Mouse (Mus musculus) MEL (cell line): ENCODE results near the gene Prkcb. TPM values are rescaled to one million over a fixed set of nuclear protein-coding genes. Genes with fewer than 3 reads are reported as not detected.

Experiments
- DNase-seq: peaks from one replicate; pipeline ENCODE4 v3.0.0; 2011; ENCODE audit warnings: low read depth, low spot score
- H3K27ac ChIP-seq: 2 replicates; pipeline ENCODE4 v1.5.1; 2012; ENCODE audit warnings: low read depth, mild to moderate bottlenecking, control low read depth, low read length, moderate library complexity; ENCODE audit not compliant: control insufficient read depth
- H3K27me3 ChIP-seq, 2 experiments: fragments of 150-350 bp in 1 of 2; sonication (generic) in 1 of 2; 2 replicates each; pipeline ENCODE4 v1.6.1; 2012; ENCODE audit warnings: low read length in 2 of 2, mild to moderate bottlenecking in 2 of 2, improper control_type of control experiment in 1 of 2, moderate library complexity in 1 of 2; ENCODE audit not compliant: insufficient read depth in 2 of 2, control insufficient read depth in 1 of 2
- H3K36me3 ChIP-seq, 2 experiments: 2 replicates each; pipeline ENCODE4 v1.6.1; 2012 to 2014; ENCODE audit warnings: low read length in 2 of 2, improper control_type of control experiment in 1 of 2, inconsistent platforms in 1 of 2, mild to moderate bottlenecking in 1 of 2; ENCODE audit not compliant: insufficient read depth in 2 of 2, control insufficient read depth in 1 of 2
- H3K4me1 ChIP-seq, 2 experiments: fragments of 150-350 bp in 1 of 2; sonication (generic) in 1 of 2; 2 replicates each; pipeline ENCODE4 v1.6.1; 2012; ENCODE audit warnings: low read length in 2 of 2, improper control_type of control experiment in 1 of 2, mild to moderate bottlenecking in 1 of 2; ENCODE audit not compliant: insufficient read depth in 2 of 2, control insufficient read depth in 1 of 2
- H3K4me3 ChIP-seq, 2 experiments: fragments of 150-350 bp in 1 of 2; sonication (generic) in 1 of 2; 2 replicates each; pipeline ENCODE4 v1.5.1; 2012; ENCODE audit warnings: low read depth in 2 of 2, low read length in 2 of 2, mild to moderate bottlenecking in 2 of 2, moderate library complexity in 2 of 2, control low read depth in 1 of 2, improper control_type of control experiment in 1 of 2; ENCODE audit not compliant: control insufficient read depth in 1 of 2, insufficient read depth in 1 of 2
- H3K79me2 ChIP-seq: 2 replicates; pipeline ENCODE4 v1.6.1; 2012; ENCODE audit warnings: mild to moderate bottlenecking, low read length, moderate library complexity; ENCODE audit not compliant: control insufficient read depth, poor library complexity, insufficient read depth
- H3K9ac ChIP-seq: 2 replicates; pipeline ENCODE4 v1.6.1; 2012; ENCODE audit warnings: low read depth, mild to moderate bottlenecking, control low read depth, low read length, moderate library complexity; ENCODE audit not compliant: control insufficient read depth, poor library complexity, severe bottlenecking
- H3K9me3 ChIP-seq: fragments of 150-350 bp; sonication (generic); replicated peaks from 2 replicates; pipeline ENCODE4 v1.6.1; 2012; ENCODE audit warnings: mild to moderate bottlenecking, low read length, improper control_type of control experiment, moderate library complexity; ENCODE audit not compliant: insufficient read depth
- BHLHE40 ChIP-seq: IDR thresholded peaks from 2 replicates; pipeline ENCODE4 v1.6.1; 2012; ENCODE audit warnings: low read depth, mild to moderate bottlenecking, inconsistent platforms, low read length, improper control_type of control experiment, borderline replicate concordance
- CHD2 ChIP-seq: IDR thresholded peaks from 2 replicates; pipeline ENCODE4 v1.6.1; 2011; ENCODE audit warnings: low read length, improper control_type of control experiment
- CTCF ChIP-seq, 3 experiments: IDR thresholded peaks in 2 of 3; conservative IDR thresholded peaks in 1 of 3; 2 replicates each; pipeline ENCODE4 v1.5.1; 2011 to 2012; ENCODE audit warnings: low read length in 3 of 3, low read depth in 2 of 3, mild to moderate bottlenecking in 2 of 3, improper control_type of control experiment in 1 of 3, inconsistent platforms in 1 of 3, mixed read lengths in 1 of 3, moderate library complexity in 1 of 3; ENCODE audit not compliant: control insufficient read depth in 1 of 3, insufficient read depth in 1 of 3, poor library complexity in 1 of 3, severe bottlenecking in 1 of 3
- E2F4 ChIP-seq: IDR thresholded peaks from 2 replicates; pipeline ENCODE4 v1.6.1; 2011; ENCODE audit warnings: low read depth, low read length, improper control_type of control experiment, borderline replicate concordance
- ELF1 ChIP-seq: IDR thresholded peaks from 2 replicates; pipeline ENCODE4 v1.6.1; 2014; ENCODE audit warnings: low read depth, mild to moderate bottlenecking, inconsistent platforms, low read length, improper control_type of control experiment, moderate library complexity
- EP300 ChIP-seq, 2 experiments: IDR thresholded peaks; 2 replicates each; pipeline ENCODE4 v1.6.1; 2011; ENCODE audit warnings: improper control_type of control experiment in 2 of 2, low read length in 2 of 2, low read depth in 1 of 2, mild to moderate bottlenecking in 1 of 2
- GABPA ChIP-seq: IDR thresholded peaks from 2 replicates; pipeline ENCODE4 v1.6.1; 2012; ENCODE audit warnings: low read depth, mild to moderate bottlenecking, inconsistent platforms, low read length, improper control_type of control experiment, moderate library complexity
- GATA1 ChIP-seq: IDR thresholded peaks from 2 replicates; pipeline ENCODE4 v1.6.1; 2011; ENCODE audit warnings: low read depth, low read length, improper control_type of control experiment
- HCFC1 ChIP-seq: IDR thresholded peaks from 2 replicates; pipeline ENCODE4 v1.6.1; 2012; ENCODE audit warnings: low read depth, mild to moderate bottlenecking, inconsistent platforms, low read length, improper control_type of control experiment, moderate library complexity
- JUND ChIP-seq: IDR thresholded peaks from 2 replicates; pipeline ENCODE4 v1.6.1; 2011; ENCODE audit warnings: low read depth, mild to moderate bottlenecking, improper control_type of control experiment, low read length
- KAT2A ChIP-seq: conservative IDR thresholded peaks from 2 replicates; pipeline ENCODE4 v1.6.1; 2012; ENCODE audit warnings: low read depth, low read length, improper control_type of control experiment, inconsistent platforms
- MAFK ChIP-seq: IDR thresholded peaks from 2 replicates; pipeline ENCODE4 v1.6.1; 2011; ENCODE audit warnings: low read depth, mild to moderate bottlenecking, low read length, improper control_type of control experiment, borderline replicate concordance
- MAX ChIP-seq: IDR thresholded peaks from 2 replicates; pipeline ENCODE4 v1.6.1; 2011; ENCODE audit warnings: low read length, improper control_type of control experiment
- MAZ ChIP-seq: IDR thresholded peaks from 2 replicates; pipeline ENCODE4 v1.6.1; 2012; ENCODE audit warnings: low read depth, mild to moderate bottlenecking, inconsistent platforms, low read length, improper control_type of control experiment
- MEF2A ChIP-seq: IDR thresholded peaks from 2 replicates; pipeline ENCODE4 v1.6.1; 2014; ENCODE audit warnings: low read depth, mild to moderate bottlenecking, inconsistent platforms, low read length, improper control_type of control experiment; ENCODE audit not compliant: poor library complexity, insufficient replicate concordance, severe bottlenecking; ENCODE audit errors: extremely low read depth
- MXI1 ChIP-seq: IDR thresholded peaks from 2 replicates; pipeline ENCODE4 v1.6.1; 2011; ENCODE audit warnings: mild to moderate bottlenecking, low read depth, low read length, improper control_type of control experiment
- MYB ChIP-seq: IDR thresholded peaks from 2 replicates; pipeline ENCODE4 v1.6.1; 2011; ENCODE audit warnings: mild to moderate bottlenecking, low read depth, low read length, improper control_type of control experiment
- MYC ChIP-seq: IDR thresholded peaks from 2 replicates; pipeline ENCODE4 v1.6.1; 2011; ENCODE audit warnings: low read depth, mild to moderate bottlenecking, low read length, improper control_type of control experiment, moderate library complexity
- NELFE ChIP-seq: IDR thresholded peaks from 2 replicates; pipeline ENCODE4 v1.6.1; 2011; ENCODE audit warnings: low read depth, low read length, improper control_type of control experiment
- POLR2A ChIP-seq, 2 experiments: IDR thresholded peaks; 2 replicates each; pipeline ENCODE4 v1.6.1; 2011 to 2012; ENCODE audit warnings: low read length in 2 of 2, mild to moderate bottlenecking in 2 of 2, control low read depth in 1 of 2, improper control_type of control experiment in 1 of 2, low read depth in 1 of 2, moderate library complexity in 1 of 2; ENCODE audit not compliant: control insufficient read depth in 1 of 2, insufficient read depth in 1 of 2, poor library complexity in 1 of 2
- POLR2AphosphoS2 ChIP-seq: IDR thresholded peaks from 2 replicates; pipeline ENCODE4 v1.6.1; 2011; ENCODE audit warnings: low read length, improper control_type of control experiment
- POLR2AphosphoS5 ChIP-seq: IDR thresholded peaks from 2 replicates; pipeline ENCODE4 v1.6.1; 2012; ENCODE audit warnings: low read depth, borderline replicate concordance, mild to moderate bottlenecking, inconsistent platforms, low read length, moderate library complexity, mixed read lengths
- RAD21 ChIP-seq: IDR thresholded peaks from 2 replicates; pipeline ENCODE4 v1.6.1; 2011; ENCODE audit warnings: mild to moderate bottlenecking, low read depth, low read length, improper control_type of control experiment
- RCOR1 ChIP-seq: IDR thresholded peaks from 2 replicates; pipeline ENCODE4 v1.6.1; 2012; ENCODE audit warnings: low read depth, mild to moderate bottlenecking, inconsistent platforms, low read length, improper control_type of control experiment
- SIN3A ChIP-seq: IDR thresholded peaks from 2 replicates; pipeline ENCODE4 v1.6.1; 2012; ENCODE audit warnings: low read length, improper control_type of control experiment, inconsistent platforms
- SMC3 ChIP-seq: IDR thresholded peaks from 2 replicates; pipeline ENCODE4 v1.6.1; 2011; ENCODE audit warnings: low read depth, low read length, improper control_type of control experiment
- TAL1 ChIP-seq: IDR thresholded peaks from 2 replicates; pipeline ENCODE4 v1.6.1; 2012; ENCODE audit warnings: mild to moderate bottlenecking, inconsistent platforms, low read length, moderate library complexity, mixed read lengths
- TBP ChIP-seq: IDR thresholded peaks from 2 replicates; pipeline ENCODE4 v1.8.0; 2011; ENCODE audit warnings: low read depth, low read length, improper control_type of control experiment
- TCF12 ChIP-seq: IDR thresholded peaks from 2 replicates; pipeline ENCODE4 v1.6.1; 2014; ENCODE audit warnings: low read depth, mild to moderate bottlenecking, inconsistent platforms, low read length, improper control_type of control experiment, moderate library complexity
- USF1 ChIP-seq: IDR thresholded peaks from 2 replicates; pipeline ENCODE4 v1.6.1; 2014; ENCODE audit warnings: low read depth, mild to moderate bottlenecking, inconsistent platforms, low read length, improper control_type of control experiment, moderate library complexity
- USF2 ChIP-seq, 2 experiments: IDR thresholded peaks; 2 replicates each; pipeline ENCODE4 v1.6.1; 2011 to 2012; ENCODE audit warnings: improper control_type of control experiment in 2 of 2, low read length in 2 of 2, borderline replicate concordance in 1 of 2, inconsistent platforms in 1 of 2, low read depth in 1 of 2, mild to moderate bottlenecking in 1 of 2; ENCODE audit not compliant: insufficient read depth in 1 of 2
- ZC3H11A ChIP-seq: IDR thresholded peaks from 2 replicates; pipeline ENCODE4 v1.6.1; 2012; ENCODE audit warnings: low read depth, mild to moderate bottlenecking, inconsistent platforms, low read length, improper control_type of control experiment
- ZKSCAN1 ChIP-seq: IDR thresholded peaks from 2 replicates; pipeline ENCODE4 v1.6.1; 2012; ENCODE audit warnings: low read depth, mild to moderate bottlenecking, inconsistent platforms, low read length, improper control_type of control experiment, moderate library complexity
- ZNF384 ChIP-seq: IDR thresholded peaks from 2 replicates; pipeline ENCODE4 v1.6.1; 2012; ENCODE audit warnings: low read depth, mild to moderate bottlenecking, inconsistent platforms, low read length, improper control_type of control experiment
- polyA plus RNA-seq, 2 experiments: library from polyadenylated mRNA; stranded (reverse) in 1 of 2; unstranded in 1 of 2; fragments of >175 nt in 1 of 2; fragments of >200 nt in 1 of 2; gene quantifications; 2 replicates each; pipeline versions ENCODE4 v1.2.1 to v1.2.4; 2012; ENCODE audit warnings: low replicate concordance in 2 of 2, low read depth in 1 of 2; ENCODE audit not compliant: insufficient read length in 2 of 2, insufficient read depth in 1 of 2, missing spikeins in 1 of 2
- total RNA-seq: library from RNA; depleted of rRNA; stranded (reverse); fragments of 300-350 nt; gene quantifications from 2 replicates; pipeline ENCODE4 v1.2.3, GENCODE M21; 2012

Prkcb gene
- total and polyA plus RNA-seq, 3 experiments = not detected

DNA sequence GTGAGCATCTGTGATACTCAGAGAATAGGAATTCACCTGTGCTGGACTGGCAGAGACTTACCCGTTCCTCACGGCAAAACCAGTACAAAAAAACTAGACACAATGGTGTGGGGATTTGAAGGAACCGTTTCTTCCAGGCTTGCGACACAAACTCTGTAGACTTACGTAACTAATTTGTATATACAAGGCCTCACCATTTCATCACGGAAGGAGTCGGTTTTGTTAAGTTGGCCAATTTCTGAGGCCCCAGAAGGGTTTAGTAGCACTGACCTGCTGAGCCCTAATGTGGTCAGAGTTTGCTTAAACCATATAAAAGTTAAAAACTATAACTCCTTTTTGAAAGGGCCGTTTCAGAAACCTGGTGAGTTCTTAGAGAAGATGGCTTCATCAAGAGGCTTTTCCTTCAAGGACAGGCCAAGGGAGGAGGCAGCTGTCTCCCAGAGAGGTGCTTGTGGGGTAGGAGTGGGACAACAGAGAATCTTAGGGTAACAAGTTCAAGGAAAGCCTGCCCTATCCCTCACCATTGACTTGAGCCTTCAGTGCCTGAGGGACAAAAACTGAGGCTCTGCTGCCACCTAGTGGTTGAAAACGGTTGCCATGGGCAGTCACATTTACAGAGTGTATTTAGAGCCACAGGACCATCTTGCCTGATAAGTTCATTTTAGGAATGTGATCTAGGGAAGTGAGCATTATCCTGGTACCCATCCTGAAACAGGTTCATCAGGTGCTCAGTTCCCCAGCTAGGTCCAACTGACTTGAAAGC lies 170.8 kb downstream of the Prkcb start:
- Histone ChIP-seq H3K4me3 (no peak overlapping the region), H3K27ac (no peak overlapping the region), H3K36me3 (no peaks in the 10 kb centered on the region), H3K27me3 (no peaks in the 10 kb centered on the region), H3K9ac (no peak overlapping the region), H3K4me1 (no peaks in the 10 kb centered on the region), H3K79me2 (no peaks in the 10 kb centered on the region), H3K9me3 (no peaks in the 10 kb centered on the region)
- peak; percentile 75 for DNase-seq
- TF ChIP-seq GABPA (no peak), HCFC1 (no peak), TAL1 (no peak), MAZ (no peak), MAX (no peak), E2F4 (no peak), ELF1 (no peak), MYB (no peak), TCF12 (no peak), NELFE (no peak), SIN3A (no peak), ZKSCAN1 (no peak), USF2 (IDR thresholded peaks at IDR 0.05; ENCODE audit: borderline replicate concordance in 1 of 2, insufficient read depth in 1 of 2, low read depth in 1 of 2, low read length in 2 of 2) (no peak), SMC3 (peak; percentile 74), RAD21 (peak; percentile 90), CHD2 (no peak), ZC3H11A (peak; percentile 82), GATA1 (no peak), JUND (no peak), CTCF (IDR thresholded peaks at IDR 0.05 in 2 of 3, conservative IDR thresholded peaks at IDR 0.05 in 1 of 3; ENCODE audit: control insufficient read depth in 1 of 3, insufficient read depth in 1 of 3, low read depth in 2 of 3, low read length in 3 of 3, poor library complexity in 1 of 3, severe bottlenecking in 1 of 3) (peak; percentile 86 to 93 (median 93)), POLR2AphosphoS5 (no peak), ZNF384 (no peak), MYC (no peak), RCOR1 (no peak), MXI1 (no peak), KAT2A (no peak), POLR2A (IDR thresholded peaks at IDR 0.05; ENCODE audit: control insufficient read depth in 1 of 2, insufficient read depth in 1 of 2, low read depth in 1 of 2, low read length in 2 of 2, poor library complexity in 1 of 2) (no peak), MAFK (no peak), EP300 (IDR thresholded peaks at IDR 0.05; ENCODE audit: low read depth in 1 of 2, low read length in 2 of 2) (no peak), TBP (no peak), MEF2A (no peak), POLR2AphosphoS2 (no peak), BHLHE40 (no peak), USF1 (no peak)
